Mouse (Mus musculus): ENCODE results near the gene Mrpl58. TPM values are rescaled to one million over a fixed set of nuclear protein-coding genes. Genes with fewer than 3 reads are reported as not detected.

The Mrpl58 gene
- polyA plus RNA-seq, 1 experiment from 2014 or later, result 78.7 TPM

DNA sequence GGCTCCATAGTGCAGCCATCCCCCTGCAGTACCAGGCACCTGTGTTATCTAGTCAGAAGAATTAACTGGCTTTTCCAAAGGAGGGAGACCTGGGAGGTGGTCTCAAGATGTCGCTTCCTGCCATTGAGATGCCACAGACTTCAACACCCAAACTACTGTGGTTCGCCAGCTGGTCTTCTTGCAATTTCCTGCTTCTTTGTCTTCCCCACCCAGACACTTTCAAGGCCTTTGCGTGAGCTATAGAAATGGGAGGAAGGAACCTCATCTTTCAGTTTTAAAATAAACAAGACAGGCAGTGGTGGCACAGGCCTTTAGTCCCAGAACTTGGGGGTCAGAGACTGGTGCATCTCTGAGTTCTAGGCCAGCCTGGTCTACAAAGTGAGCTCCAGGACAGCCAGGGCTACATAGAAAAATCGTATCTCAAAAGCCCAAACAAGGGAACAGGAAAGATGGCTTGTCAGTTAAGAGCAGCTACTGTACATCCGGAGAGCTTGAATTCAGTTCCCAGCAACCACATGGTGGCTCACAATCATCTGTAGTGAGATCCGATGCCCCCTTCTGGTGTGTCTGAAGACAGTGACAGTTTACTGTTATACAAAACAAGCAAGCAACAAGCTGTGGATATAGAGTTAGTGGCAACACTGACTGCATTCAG, 4.8 kb downstream of the Mrpl58 start:
- no peaks in the 10 kb centered on the region for H3K27me3 ChIP-seq
- WGBS (ENCODE audit: insufficient replicate concordance), result 53% methylated on average over 6 of the region's 6 CpGs
- no peak overlapping the region for H3K4me2 ChIP-seq
- peak overlapping the region; percentile 33; the same call in 1 of the 2 replicates for H3K27ac ChIP-seq (replicated peaks)
- H3K9ac ChIP-seq, result no peak overlapping the region
- H3K4me1 ChIP-seq (replicated peaks), result peaks cover 47% of the 10 kb centered on the region
- ATAC-seq (ENCODE audit: insufficient read depth), result no peak
- no peaks in the 10 kb centered on the region for H3K9me3 ChIP-seq (replicated peaks)
- no peak overlapping the region for H3K4me3 ChIP-seq (replicated peaks)
- H3K36me3 ChIP-seq (replicated peaks), result peaks cover 44% of the 10 kb centered on the region

DNA sequence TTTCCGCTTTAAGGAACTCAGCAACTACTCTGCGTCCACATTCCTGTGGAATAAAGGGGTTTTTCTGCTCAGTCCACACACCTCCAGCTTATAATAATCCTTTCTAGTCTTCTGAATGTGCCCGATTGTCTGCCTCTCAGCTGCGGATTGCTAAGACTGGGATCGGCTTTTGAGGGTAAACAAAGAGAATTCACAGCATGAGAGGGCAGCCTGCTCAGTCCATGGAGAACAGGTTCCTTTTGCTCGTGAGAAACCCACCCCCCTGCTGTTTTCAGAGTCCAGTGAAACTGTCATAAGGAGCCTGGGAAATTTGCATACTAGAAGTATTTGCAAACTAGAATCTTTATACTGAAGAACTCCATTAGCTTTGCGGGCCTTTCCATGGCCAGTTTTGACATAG, 6.0 kb downstream of the Mrpl58 start:
- Histone ChIP-seq H3K9ac (no peak overlapping the region), H3K27ac (replicated peaks) (no peak overlapping the region), H3K4me3 (replicated peaks) (no peak overlapping the region), H3K9me3 (replicated peaks) (no peaks in the 10 kb centered on the region), H3K4me1 (replicated peaks) (peaks cover 46% of the 10 kb centered on the region), H3K36me3 (replicated peaks) (peaks cover 44% of the 10 kb centered on the region), H3K4me2 (no peak overlapping the region), H3K27me3 (no peaks in the 10 kb centered on the region)
- no peak for ATAC-seq (ENCODE audit: insufficient read depth)
- WGBS (ENCODE audit: insufficient replicate concordance), result 83% methylated on average over 7 of the region's 7 CpGs

DNA sequence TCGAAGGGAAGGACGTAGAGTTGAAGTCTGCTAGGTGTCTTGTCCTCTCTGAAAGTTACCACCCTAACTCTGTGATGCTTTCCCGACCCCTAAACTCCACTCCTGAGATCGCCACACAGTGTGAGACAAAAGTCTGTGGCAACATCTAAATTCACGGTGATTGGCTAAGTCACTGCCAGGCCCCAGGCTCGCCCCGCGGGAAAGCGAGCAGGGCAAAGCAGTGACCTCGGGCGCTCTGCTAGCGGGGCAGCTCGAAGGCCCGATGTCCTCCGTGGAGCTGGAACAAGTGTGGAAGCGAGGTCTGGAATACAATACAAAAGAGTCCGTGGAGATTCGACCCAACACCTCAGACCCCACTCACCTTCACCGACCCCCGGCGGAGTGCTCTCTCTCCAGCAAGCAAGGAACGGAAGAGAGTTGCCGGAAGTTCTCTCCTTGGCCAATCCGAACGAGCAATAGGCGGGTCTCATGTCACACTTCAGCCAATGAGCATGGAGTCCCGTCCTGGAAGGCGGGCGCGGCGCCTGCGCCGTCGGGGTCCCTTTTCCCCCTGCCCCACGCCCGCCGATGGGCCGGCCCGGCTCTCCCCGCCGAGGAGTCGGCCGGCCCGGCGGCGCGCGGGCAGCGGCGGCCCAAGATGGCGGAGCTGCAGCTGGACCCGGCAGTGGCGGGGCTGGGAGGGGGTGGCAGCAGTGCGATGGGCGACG, 16.1 kb downstream of the Mrpl58 start, which contains the start of the genes Atp5h and Kctd2:
TSS of gene Atp5h (minus strand) at position 432 of the 707 bp plus-strand sequence.
TSS of gene Kctd2 (plus strand) at position 598 of the 707 bp plus-strand sequence.
- peak within 1 kb of the TSS; percentile 83 for H3K27ac ChIP-seq (replicated peaks)
- peak within 1 kb of the TSS; percentile 99 for H3K4me2 ChIP-seq
- peak within 1 kb of the TSS; percentile 96 for H3K9ac ChIP-seq
- H3K9me3 ChIP-seq (replicated peaks), result no peaks in the 10 kb centered on the region
- peak; percentile 97 for ATAC-seq (ENCODE audit: insufficient read depth)
- peaks cover 45% of the 10 kb centered on the region for H3K4me1 ChIP-seq (replicated peaks)
- H3K27me3 ChIP-seq, result no peaks in the 10 kb centered on the region
- peaks cover 42% of the 10 kb centered on the region for H3K36me3 ChIP-seq (replicated peaks)
- peak within 1 kb of the TSS; percentile 96 for H3K4me3 ChIP-seq (replicated peaks)
- WGBS (ENCODE audit: insufficient replicate concordance), result under 1% methylated on average over 56 of the region's 56 CpGs

DNA sequence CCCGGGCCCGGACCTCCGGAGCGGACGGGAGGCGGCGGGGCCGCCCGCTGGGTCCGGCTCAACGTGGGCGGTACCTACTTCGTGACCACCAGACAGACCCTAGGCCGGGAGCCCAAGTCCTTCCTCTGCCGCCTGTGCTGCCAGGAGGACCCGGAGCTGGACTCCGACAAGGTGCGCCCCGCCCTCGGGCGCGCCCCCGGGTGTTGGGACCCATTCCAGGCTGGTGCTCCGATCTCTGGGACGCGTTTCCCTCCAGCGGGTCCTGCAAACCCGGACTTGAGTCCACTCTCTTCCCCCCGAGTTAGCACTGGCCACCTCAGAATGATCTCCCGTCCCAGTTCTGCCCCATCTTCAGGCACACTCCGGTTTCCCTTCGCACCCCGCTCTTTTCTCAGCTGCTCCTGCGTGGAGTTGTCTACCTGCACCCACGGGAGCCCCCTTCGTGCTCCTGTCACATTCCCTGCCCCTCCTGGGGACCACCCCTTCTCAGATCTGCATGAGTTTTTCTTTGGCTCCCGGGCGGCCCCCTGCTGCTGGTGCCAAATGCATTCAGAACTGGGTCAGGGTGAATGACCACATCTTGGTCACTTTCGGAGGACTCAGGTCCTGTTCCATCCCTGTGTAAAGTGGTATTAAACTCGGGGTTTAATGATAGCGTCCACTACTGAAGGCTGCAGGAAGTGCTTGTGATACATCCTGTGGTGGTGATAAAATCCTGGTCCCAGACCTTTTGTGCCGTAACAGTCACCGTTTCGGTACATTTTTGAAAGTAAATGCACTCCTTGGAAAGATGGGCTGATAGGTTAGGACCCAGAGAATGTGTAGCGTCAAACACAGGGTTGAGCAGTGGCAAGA, 17.0 kb downstream of the Mrpl58 start:
- Histone ChIP-seq H3K27me3 (no peaks in the 10 kb centered on the region), H3K4me1 (replicated peaks) (peaks cover 45% of the 10 kb centered on the region), H3K36me3 (replicated peaks) (peaks cover 36% of the 10 kb centered on the region), H3K9me3 (replicated peaks) (no peaks in the 10 kb centered on the region), H3K4me3 (replicated peaks) (peak overlapping the region; percentile 96), H3K9ac (peak overlapping the region; percentile 96), H3K4me2 (peak overlapping the region; percentile 99), H3K27ac (replicated peaks) (peak overlapping the region; percentile 83)
- ATAC-seq (ENCODE audit: insufficient read depth), result peak; percentile 72
- WGBS (ENCODE audit: insufficient replicate concordance), result 1% methylated on average over 45 of the region's 45 CpGs

DNA sequence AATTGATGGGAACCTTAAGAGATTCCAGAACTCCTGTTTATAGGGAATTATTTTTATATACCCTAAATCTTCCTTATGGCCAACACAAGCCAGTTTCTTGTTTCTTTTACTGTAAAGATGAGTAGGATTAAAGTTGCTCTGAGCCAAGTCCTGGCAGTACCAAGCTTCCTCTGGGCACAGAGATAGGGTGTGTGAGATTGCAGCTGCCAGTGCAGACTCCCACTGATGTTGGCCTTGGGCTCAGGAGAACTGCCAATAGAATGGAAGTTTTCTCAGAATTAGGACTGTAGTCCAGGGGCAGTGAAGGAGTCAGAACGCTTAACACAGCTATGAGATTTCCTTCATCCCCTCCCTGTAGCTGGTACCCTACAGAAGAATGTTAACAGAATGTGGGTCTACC, 17.8 kb downstream of the Mrpl58 start:
- Histone ChIP-seq H3K9me3 (replicated peaks) (no peaks in the 10 kb centered on the region), H3K4me3 (replicated peaks) (peak overlapping the region; percentile 96), H3K4me1 (replicated peaks) (peaks cover 45% of the 10 kb centered on the region), H3K27ac (replicated peaks) (no peak overlapping the region), H3K36me3 (replicated peaks) (peaks cover 35% of the 10 kb centered on the region), H3K9ac (no peak overlapping the region), H3K27me3 (no peaks in the 10 kb centered on the region), H3K4me2 (peak overlapping the region; percentile 99)
- WGBS (ENCODE audit: insufficient replicate concordance), result 63% methylated on average over 1 of the region's 1 CpGs
- ATAC-seq (ENCODE audit: insufficient read depth), result no peak

DNA sequence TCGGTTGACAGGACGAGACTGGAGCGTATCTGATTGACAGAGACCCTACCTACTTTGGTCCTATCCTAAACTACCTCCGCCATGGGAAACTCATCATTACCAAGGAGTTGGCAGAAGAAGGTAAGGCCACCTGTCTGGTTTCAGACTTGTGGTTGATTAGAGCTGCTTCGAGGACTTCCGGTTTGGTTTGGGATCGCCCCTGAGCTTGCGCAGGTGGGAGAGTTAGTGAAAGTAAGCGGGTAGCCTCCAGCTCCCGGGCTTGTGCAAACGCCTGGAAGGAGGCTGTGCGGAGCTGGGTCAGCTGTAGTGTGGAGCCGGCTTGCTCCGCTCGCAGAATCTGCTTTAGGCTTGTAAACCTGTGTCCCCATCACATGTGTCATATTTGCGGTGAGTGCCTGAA, 18.4 kb downstream of the Mrpl58 start:
- no peak overlapping the region for H3K9ac ChIP-seq
- peaks cover 35% of the 10 kb centered on the region for H3K36me3 ChIP-seq (replicated peaks)
- peaks cover 45% of the 10 kb centered on the region for H3K4me1 ChIP-seq (replicated peaks)
- H3K27me3 ChIP-seq, result no peaks in the 10 kb centered on the region
- H3K4me3 ChIP-seq (replicated peaks), result no peak overlapping the region
- WGBS (ENCODE audit: insufficient replicate concordance), result 86% methylated on average over 16 of the region's 16 CpGs
- H3K9me3 ChIP-seq (replicated peaks), result no peaks in the 10 kb centered on the region
- H3K27ac ChIP-seq (replicated peaks), result no peak overlapping the region
- no peak overlapping the region for H3K4me2 ChIP-seq
- ATAC-seq (ENCODE audit: insufficient read depth), result no peak

DNA sequence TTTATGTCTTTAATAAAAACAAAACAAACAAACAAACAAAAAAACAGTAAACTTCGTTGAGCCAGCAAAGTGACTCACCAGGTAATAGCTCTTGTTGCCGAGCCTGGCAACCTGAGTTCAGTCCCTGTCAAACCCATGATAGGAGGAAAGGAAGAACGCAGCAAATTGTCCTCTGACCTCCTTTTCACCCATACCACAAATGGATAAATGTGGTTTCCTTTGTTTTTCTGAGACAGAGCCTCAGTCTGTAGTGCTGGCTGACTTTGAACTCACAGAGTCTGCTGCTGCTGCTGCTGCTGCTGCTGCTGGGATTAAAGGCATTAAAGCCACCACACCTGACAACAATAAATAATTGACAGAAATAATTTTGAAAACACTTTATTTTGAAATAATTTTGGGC, 19.5 kb downstream of the Mrpl58 start:
- H3K4me3 ChIP-seq (replicated peaks), result no peak overlapping the region
- peaks cover 26% of the 10 kb centered on the region for H3K36me3 ChIP-seq (replicated peaks)
- 54% methylated on average over 3 of the region's 3 CpGs for WGBS (ENCODE audit: insufficient replicate concordance)
- H3K27me3 ChIP-seq, result no peaks in the 10 kb centered on the region
- no peak overlapping the region for H3K4me2 ChIP-seq
- H3K27ac ChIP-seq (replicated peaks), result no peak overlapping the region
- no peak for ATAC-seq (ENCODE audit: insufficient read depth)
- no peaks in the 10 kb centered on the region for H3K9me3 ChIP-seq (replicated peaks)
- H3K9ac ChIP-seq, result no peak overlapping the region
- H3K4me1 ChIP-seq (replicated peaks), result peaks cover 41% of the 10 kb centered on the region

DNA sequence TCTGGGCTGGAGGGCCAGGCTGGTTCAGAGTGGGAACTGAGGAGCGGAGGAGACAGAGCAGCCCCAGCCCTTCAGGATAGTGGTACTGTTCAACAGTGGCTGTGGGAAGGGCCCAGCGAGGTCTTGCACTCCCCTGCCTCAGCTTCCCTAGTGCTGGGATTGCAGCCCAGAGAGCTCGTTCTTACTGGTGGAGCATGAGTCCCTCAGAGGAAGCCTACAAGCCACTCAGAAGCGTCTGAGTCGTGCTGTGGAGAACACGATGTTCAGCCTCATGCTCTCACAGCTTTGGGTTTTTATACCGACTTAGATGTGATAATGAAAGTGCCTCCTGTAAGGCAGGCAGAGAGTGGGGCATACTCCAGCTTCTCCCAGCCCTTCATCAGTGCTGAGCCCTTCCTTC, 21.1 kb downstream of the Mrpl58 start:
- ATAC-seq (ENCODE audit: insufficient read depth), result no peak
- Histone ChIP-seq H3K4me3 (replicated peaks) (no peak overlapping the region), H3K4me1 (replicated peaks) (peaks cover 29% of the 10 kb centered on the region), H3K4me2 (no peak overlapping the region), H3K9ac (no peak overlapping the region), H3K27ac (replicated peaks) (no peak overlapping the region), H3K36me3 (replicated peaks) (peaks cover 35% of the 10 kb centered on the region), H3K9me3 (replicated peaks) (no peaks in the 10 kb centered on the region), H3K27me3 (no peaks in the 10 kb centered on the region)
- 72% methylated on average over 7 of the region's 7 CpGs for WGBS (ENCODE audit: insufficient replicate concordance)

DNA sequence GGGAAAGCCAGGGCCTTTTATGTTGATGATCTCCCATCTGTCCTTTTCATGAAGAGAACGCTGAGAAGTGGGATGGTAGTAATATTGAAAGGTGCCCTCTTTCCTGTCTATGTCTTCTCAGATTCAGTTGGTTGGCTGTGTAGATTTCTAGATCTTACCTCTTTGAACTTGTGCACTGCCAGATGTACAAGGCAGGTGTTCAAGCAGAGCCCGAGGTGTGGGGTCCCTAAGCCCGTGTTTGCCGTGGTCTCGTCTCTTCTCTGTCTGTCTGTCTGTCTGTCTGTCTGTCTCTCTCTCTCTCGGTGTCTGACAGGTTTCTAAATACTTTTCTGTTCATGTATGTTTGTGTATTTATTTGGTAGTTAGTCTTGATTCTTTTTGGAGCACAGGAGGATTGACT, 22.1 kb downstream of the Mrpl58 start:
- Histone ChIP-seq H3K9me3 (replicated peaks) (no peaks in the 10 kb centered on the region), H3K27me3 (no peaks in the 10 kb centered on the region), H3K4me3 (replicated peaks) (no peak overlapping the region), H3K4me2 (no peak overlapping the region), H3K27ac (replicated peaks) (no peak overlapping the region), H3K9ac (no peak overlapping the region), H3K4me1 (replicated peaks) (peaks cover 26% of the 10 kb centered on the region), H3K36me3 (replicated peaks) (peaks cover 45% of the 10 kb centered on the region)
- no peak for ATAC-seq (ENCODE audit: insufficient read depth)
- 77% methylated on average over 6 of the region's 6 CpGs for WGBS (ENCODE audit: insufficient replicate concordance)

DNA sequence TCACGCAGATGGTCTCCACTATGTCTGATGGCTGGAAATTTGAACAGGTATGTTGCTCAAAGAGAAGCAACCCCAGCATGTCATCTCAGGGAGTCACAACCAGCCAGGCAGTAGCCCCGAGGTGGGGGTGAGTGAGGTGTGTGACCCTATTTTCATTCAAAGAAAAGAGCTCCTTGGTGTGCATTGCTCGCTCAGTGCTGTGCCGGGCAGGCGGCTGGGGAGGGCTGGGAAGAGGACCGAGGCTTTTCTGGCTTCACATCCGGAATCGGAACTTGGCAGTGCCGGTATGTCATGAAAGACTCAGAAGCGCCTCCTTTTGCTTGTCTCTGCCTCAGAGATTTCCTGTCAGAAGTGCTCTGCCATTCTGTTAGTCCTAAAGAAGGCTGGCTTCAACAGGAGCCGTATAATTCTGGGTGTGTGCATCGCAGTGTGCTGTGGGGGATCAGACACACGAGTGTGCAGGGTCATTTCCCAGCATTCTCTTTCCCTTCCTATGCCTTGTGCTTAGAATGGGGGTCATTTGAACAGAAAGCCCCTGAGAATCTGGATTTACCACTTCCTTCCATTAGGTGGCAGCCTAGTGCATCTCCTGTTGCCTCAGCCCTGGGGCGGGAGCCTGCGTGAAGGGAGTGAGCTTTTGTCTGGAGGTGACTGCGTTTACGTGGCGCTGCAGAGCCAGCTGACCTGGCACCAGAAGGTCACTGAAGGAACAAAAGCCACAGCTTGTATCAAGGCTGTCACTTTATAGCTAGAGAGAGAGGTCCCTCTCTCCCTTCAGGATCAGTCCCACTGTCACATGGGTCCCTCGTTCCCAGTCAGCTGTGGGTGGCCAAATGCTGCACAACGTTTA, 24.2 kb downstream of the Mrpl58 start:
- Histone ChIP-seq H3K4me1 (replicated peaks) (peaks cover 9% of the 10 kb centered on the region), H3K27me3 (no peaks in the 10 kb centered on the region), H3K4me2 (peak overlapping the region; percentile 20; the same call in 1 of the 2 replicates), H3K27ac (replicated peaks) (0 out of 2 replicates have a peak overlapping the region, but pooled peaks have one; percentile 6), H3K9ac (no peak overlapping the region), H3K9me3 (replicated peaks) (no peaks in the 10 kb centered on the region), H3K4me3 (replicated peaks) (no peak overlapping the region), H3K36me3 (replicated peaks) (peaks cover 59% of the 10 kb centered on the region)
- 0 out of 2 replicates have a peak, but pooled peaks have one; percentile 22 for ATAC-seq (ENCODE audit: insufficient read depth)
- WGBS (ENCODE audit: insufficient replicate concordance), result 45% methylated on average over 20 of the region's 20 CpGs
